Mouse (Mus musculus) forebrain, embryonic 11.5 days (tissue): ENCODE data around the gene Elf3. TPM values are rescaled to one million over a fixed set of nuclear protein-coding genes. Genes with fewer than 3 reads are reported as not detected.

Source experiments
- ATAC-seq: fragments of 200-750 bp; cut with Nextera tagmentation; replicated peaks from 2 replicates; pipeline ENCODE4 v1.8.0; 2017; ENCODE audit warnings: moderate TSS enrichment; ENCODE audit not compliant: low FRiP score
- DNase-seq: peaks from one replicate; pipeline ENCODE4 v3.0.0-alpha.2; 2017; ENCODE audit warnings: low spot score
- H3K27ac ChIP-seq: fragments of 300-500 bp; sonication (generic); 2 replicates; pipeline ENCODE4 v1.5.1; 2014; ENCODE audit warnings: low read depth, low read length
- H3K27me3 ChIP-seq: fragments of 300-500 bp; sonication (generic); 2 replicates; pipeline ENCODE4 v1.6.1; 2014; ENCODE audit warnings: mild to moderate bottlenecking, low read length, mixed read lengths; ENCODE audit not compliant: control insufficient read depth, insufficient read depth
- H3K36me3 ChIP-seq: fragments of 300-500 bp; sonication (generic); 2 replicates; pipeline ENCODE4 v1.6.1; 2014; ENCODE audit warnings: mild to moderate bottlenecking, low read length, moderate library complexity, mixed read lengths; ENCODE audit not compliant: control insufficient read depth, insufficient read depth
- H3K4me1 ChIP-seq: fragments of 300-500 bp; sonication (generic); replicated peaks from 2 replicates; pipeline ENCODE4 v1.6.1; 2014; ENCODE audit warnings: low read length, mixed read lengths; ENCODE audit not compliant: control insufficient read depth, insufficient read depth
- H3K4me2 ChIP-seq: fragments of 300-500 bp; sonication (generic); 2 replicates; pipeline ENCODE4 v1.6.1; 2014; ENCODE audit warnings: low read depth, mild to moderate bottlenecking, low read length, moderate library complexity, mixed read lengths; ENCODE audit not compliant: severe bottlenecking
- H3K4me3 ChIP-seq: fragments of 300-500 bp; sonication (generic); 2 replicates; pipeline ENCODE4 v1.5.1; 2014; ENCODE audit warnings: low read depth, low read length
- H3K9ac ChIP-seq: fragments of 300-500 bp; sonication (generic); 2 replicates; pipeline ENCODE4 v1.6.1; 2014; ENCODE audit warnings: low read length
- H3K9me3 ChIP-seq: fragments of 300-500 bp; sonication (generic); 2 replicates; pipeline ENCODE4 v1.6.1; 2016; ENCODE audit warnings: low read length, mixed read lengths; ENCODE audit not compliant: control insufficient read depth
- WGBS: fragments of 180-500 bp; shearing (Covaris S2); extraction: QIAGEN DNeasy Blood & Tissue Kit; methylation state at CpG from one replicate; pipeline ENCODE4 v1.1.7; 2014; 5-methylcytosine and 5-hydroxymethylcytosine counted together
- polyA plus RNA-seq: library from polyadenylated mRNA; unstranded; fragments of >200 nt; fragmentation: Nextera tagmentation; extraction: Ambion mirVana; gene quantifications from 2 replicates; pipeline ENCODE4 v1.2.1, GENCODE M21; 2014

Gene Elf3
- polyA plus RNA-seq, 1 experiment from 2014 or later, result 0.83 TPM

DNA sequence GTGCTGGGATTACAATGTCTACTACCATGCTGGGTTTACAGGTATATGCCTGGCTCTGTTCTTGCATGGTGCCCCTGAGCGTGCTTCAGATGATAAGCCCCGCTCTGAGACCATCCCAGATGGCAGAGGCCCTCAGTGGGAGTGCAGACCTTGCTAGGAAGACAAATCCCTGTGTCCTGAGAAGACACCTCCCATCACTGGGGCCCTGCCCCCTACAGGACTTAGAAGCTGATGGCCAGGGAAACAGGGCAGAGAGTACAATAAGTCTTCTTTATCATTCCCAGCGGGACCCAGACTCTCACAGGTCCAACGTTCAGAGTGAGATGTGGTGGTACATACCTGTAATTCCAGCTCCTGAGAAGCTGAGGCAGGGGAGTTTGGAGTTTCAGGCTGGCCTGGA is 53.1 kb downstream of the Elf3 start:
- ATAC-seq, result no peak
- no peaks in the 10 kb centered on the region for H3K36me3 ChIP-seq
- H3K4me2 ChIP-seq, result no peak overlapping the region
- no peaks in the 10 kb centered on the region for H3K27me3 ChIP-seq
- DNase-seq, result no peak
- WGBS, result 65% methylated on average over 4 of the region's 4 CpGs
- H3K27ac ChIP-seq, result no peak overlapping the region
- H3K4me3 ChIP-seq, result no peak overlapping the region
- H3K9me3 ChIP-seq, result no peaks in the 10 kb centered on the region
- H3K9ac ChIP-seq, result no peak overlapping the region
- no peaks in the 10 kb centered on the region for H3K4me1 ChIP-seq

DNA sequence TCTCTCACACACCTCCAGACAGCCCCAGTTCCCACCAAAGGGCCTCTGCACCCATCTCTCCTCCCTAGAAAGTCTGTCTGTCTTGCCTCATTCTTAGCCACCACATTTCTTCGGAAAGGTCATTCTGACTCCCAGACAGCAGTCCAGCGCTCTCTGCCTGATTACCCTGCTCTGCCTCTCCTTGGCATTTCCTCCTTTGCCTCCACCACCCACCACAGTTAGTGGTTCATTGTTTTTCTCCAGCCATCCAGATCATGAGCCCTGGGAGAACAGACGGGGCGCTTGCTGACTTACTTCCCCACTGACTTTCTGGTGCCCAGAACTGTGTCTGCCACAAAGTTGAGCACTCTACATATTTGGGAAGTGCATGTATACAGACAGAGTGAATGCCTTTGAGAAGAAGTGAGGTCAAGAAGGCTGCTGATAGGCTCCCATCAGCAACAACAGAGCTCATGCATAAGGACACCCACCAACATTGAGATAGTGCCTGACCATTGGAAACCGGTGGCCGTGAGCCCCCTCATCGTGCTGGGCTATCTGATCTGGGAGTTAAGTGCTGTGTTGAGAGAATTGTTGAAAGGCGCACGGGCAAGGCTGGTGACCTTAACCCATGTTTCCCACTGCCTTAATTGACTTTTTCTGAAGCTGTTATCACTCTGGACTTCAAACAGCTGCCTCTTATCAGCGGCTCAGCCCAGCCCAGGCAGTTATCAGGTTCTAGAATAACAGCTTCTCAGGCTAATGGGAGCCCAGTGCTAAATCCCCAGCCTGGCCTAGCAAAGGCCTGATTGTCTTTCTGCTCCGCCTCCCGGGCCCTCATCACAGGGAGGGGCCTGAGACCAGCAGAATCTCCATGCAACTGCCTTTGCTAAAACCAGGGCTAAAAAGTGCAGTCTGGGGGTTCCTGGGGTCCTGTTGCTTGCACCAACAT is 53.9 kb downstream of the Elf3 start:
- WGBS, result 34% methylated on average over 12 of the region's 12 CpGs

More for the DNA sequence above, 53.9 kb downstream of the Elf3 start:
- ATAC-seq (no peak), DNase-seq (no peak)
- Histone ChIP-seq H3K4me3 (no peak overlapping the region), H3K36me3 (no peaks in the 10 kb centered on the region), H3K4me1 (peaks cover 3% of the 10 kb centered on the region; the same call in 1 of the 2 replicates), H3K27me3 (no peaks in the 10 kb centered on the region), H3K9me3 (no peaks in the 10 kb centered on the region), H3K4me2 (no peak overlapping the region), H3K27ac (no peak overlapping the region), H3K9ac (no peak overlapping the region)

Other genes with a start within 250 kb of the Elf3 start
- 0.17 and 0.32 TPM in 2 replicates for gene Lgr6, start 153.3 kb downstream of the Elf3 start, polyA plus RNA-seq
- 1.8 TPM in 2 replicates for gene Ptpn7, start 125.9 kb downstream of the Elf3 start, polyA plus RNA-seq
- 67.9 and 73.5 TPM in 2 replicates for gene Arl8a, start 111.7 kb downstream of the Elf3 start, polyA plus RNA-seq
- gene Gpr37l1, start 90.9 kb downstream of the Elf3 start, polyA plus RNA-seq, result not detected in 2 replicates
- gene Rnpep, start 25.5 kb upstream of the Elf3 start, polyA plus RNA-seq, result 96.0 and 100 TPM in 2 replicates
- gene Timm17a, start 55.2 kb upstream of the Elf3 start, polyA plus RNA-seq, result 165 and 167 TPM in 2 replicates
- 0.67 and 0.68 TPM in 2 replicates for gene Lmod1, start 66.2 kb upstream of the Elf3 start, polyA plus RNA-seq
- 50.3 and 58.7 TPM in 2 replicates for gene Shisa4, start 116.7 kb upstream of the Elf3 start, polyA plus RNA-seq
- gene Ipo9, start 171.9 kb upstream of the Elf3 start, polyA plus RNA-seq, result 200 and 204 TPM in 2 replicates